Mouse (Mus musculus) adrenal gland, postnatal 4 days (tissue): Measurements from ENCODE around the gene Arap1. TPM values are rescaled to one million over a fixed set of nuclear protein-coding genes. Genes with fewer than 3 reads are reported as not detected.
A peak's percentile ranks its signal among the peaks of the same experiment; 100 is the strongest.

ENCODE experiments used
- DNase-seq, 2 experiments: peaks; one replicate each; pipeline ENCODE4 v3.0.0; 2021 to 2022; ENCODE audit warnings: low spot score in 2 of 2, mixed read lengths in 2 of 2
- long read RNA-seq, 2 experiments: library from polyadenylated mRNA; stranded (forward); transcript quantifications; one replicate each; pipeline ENCODE4 v2.0.0; 2021
- total RNA-seq, 2 experiments: library from RNA; stranded (reverse); gene quantifications; 2 replicates each; pipeline ENCODE4 v1.2.3; 2021

Arap1 gene
- total RNA-seq: 100 to 1,000 TPM in 1 of 2 experiments, 10 to 100 TPM in 1; 76.3 to 102 TPM
- long read RNA-seq, experiment 1, full-length matches to known transcripts: 14 of 39 reads
- long read RNA-seq, experiment 1, partial matches to known transcripts: 14 of 39 reads
- long read RNA-seq, experiment 1, other reads (novel, unspliced or antisense): 11 of 39 reads
- long read RNA-seq, experiment 2, full-length matches to known transcripts: 43 of 84 reads
- long read RNA-seq, experiment 2, partial matches to known transcripts: 22 of 84 reads
- long read RNA-seq, experiment 2, other reads (novel, unspliced or antisense): 19 of 84 reads

DNA sequence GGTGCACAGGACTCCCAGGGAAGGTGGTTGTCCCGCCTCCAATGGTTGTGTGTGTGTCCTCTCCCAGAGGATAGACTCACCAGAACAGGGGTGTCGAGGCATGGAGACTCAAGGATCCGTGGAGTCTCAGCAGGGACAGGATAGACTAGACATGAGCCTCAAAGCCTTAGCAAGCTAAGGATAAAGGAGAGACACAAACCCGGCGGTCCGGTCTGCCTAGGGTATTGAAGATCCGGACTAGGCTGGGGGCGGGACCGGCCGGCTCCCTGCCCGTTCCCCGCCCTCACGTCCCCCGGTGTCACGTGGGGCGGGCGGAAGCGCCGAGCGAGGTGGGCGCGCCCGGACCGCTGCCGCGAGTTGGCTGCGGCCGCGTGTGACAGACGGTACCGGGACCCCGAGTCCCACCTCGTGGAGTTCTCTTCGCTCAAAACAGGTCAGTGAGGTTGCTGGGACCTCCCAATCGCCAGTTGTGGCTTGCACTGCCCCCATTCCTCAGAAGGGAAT is at the start of gene Arap1:
TSS of gene Arap1 (plus strand) at position 301 of the 504 bp plus-strand sequence.
- DNase-seq: no peak

DNA sequence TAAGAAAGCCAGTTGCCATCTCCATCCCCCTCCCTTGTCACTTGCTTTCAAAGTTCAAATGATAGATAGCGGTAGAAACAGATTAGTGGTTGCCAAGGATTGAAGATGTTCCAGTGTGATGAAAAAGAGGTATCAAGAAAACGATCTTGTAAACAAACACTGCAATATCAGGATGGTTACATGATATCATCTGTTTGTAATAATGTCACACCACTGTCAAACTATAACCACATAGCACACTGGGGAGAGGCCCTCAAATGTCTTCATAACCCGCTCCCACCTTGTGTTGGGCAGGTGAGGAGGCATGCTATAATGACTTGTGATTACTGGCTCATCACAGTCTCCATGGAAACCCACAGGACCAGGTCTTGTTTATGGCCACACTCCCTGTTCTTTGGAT is 49.5 kb upstream of the Arap1 start:
- no peak for DNase-seq

DNA sequence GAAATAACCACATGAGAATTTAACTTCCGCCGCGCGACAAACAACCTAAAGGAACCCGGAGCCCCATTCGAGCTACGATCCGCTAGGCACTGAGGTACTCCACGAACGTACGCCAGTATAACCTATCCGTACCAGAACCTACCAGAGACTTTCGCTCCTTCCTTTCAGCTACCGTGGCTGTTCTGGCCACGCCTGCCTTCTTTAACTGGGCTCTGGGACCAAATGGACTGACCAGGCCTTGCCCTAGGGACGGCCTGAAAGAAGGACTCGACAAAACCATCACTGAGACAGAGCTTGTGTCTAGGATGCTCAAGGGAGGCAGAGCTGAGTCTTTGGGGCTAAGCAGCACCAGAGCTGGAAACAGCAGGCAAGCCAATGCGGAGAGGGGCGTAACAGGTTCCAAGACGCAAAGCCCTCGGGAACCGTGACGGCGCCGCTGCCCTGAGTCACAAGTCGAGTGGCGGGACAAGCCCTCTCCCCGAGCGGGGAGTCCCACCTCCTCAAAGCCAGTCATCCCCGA is 46.4 kb upstream of the Arap1 start:
- no peak for DNase-seq

DNA sequence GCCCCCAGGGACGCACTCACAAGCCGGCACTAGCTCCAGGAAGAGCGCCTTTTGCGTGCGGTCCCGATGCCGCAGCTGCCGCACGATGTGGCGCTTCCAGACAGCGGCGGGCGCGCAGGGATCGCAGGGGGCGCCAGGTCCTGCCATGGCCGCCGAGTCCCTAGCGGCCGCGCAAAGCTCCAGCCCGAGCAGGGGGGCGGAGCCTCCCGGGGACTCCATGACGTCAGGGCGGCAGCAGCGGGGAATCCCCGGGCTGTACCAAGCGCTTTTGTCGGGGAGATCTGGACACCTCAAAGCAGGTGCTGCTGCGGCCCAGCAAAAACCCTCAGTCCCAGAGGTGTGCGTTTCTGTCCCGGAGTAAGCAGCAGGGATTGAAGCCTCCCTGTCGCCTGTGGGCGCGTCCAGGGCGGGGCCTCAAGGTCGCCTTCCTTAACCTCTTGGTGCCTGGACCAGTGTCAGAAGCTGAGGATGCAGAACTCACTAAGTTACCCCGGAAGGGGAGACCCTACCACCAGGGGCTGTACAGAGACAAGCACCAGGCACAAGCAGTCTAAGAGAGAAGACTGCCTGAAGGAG is 45.9 kb upstream of the Arap1 start, which contains the start of gene Atg16l2:
TSS of gene Atg16l2 (minus strand) at position 371 of the 576 bp plus-strand sequence.
- peak; percentile 74 to 89 for DNase-seq

DNA sequence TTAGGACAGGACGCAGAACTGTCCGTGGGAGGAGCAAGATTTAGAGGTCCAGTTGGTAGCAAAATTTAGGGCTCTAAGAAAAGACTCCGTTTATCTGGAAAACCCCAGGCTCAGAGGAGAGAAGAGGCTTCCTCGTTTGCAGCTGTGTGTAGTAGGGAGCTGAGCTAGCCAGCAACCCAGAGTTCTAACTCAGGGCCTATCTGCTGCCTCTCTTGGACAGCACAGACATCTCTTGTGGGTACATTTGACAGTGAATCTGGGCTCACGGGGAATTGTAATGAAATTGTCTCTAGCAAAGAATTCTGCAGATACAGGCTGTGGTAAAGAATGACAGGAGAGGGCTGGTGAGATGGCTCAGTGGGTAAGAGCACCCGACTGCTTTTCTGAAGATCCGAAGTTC is 45.2 kb upstream of the Arap1 start:
- DNase-seq: no peak

DNA sequence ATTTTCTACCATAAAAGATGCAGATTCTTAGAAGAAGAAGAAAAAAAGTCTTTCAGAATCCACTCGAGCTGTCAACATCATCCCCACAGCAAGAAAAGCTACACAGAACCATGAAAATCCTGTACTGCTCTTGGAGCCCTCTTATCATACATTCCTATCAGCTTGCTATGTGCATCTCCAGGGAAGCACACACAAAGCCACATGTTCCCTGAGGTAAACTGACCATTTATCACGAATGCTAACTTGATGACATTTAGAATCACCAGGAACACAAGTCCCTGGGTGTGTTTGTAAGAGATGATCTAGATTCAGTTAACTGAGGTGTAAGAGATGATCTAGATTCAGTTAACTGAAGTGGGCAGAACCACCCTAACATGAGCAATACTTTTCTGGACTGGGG is 41.0 kb upstream of the Arap1 start:
- DNase-seq: no peak

DNA sequence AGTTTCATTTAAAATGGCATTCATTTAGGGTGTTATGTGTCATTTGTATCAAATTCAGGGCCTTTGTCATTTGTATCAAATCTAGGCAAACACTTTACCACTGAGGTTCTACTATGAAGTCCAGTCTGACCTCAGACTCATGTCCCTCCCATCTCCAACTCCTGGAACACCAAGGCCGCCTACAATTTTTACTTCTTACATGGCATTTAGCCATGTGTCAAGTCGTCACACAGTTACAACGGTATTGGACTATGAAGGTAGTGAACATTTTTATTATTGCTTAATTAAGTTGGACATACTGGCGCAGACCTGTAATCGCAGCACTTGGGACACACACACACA is 37.9 kb upstream of the Arap1 start:
- no peak for DNase-seq

DNA sequence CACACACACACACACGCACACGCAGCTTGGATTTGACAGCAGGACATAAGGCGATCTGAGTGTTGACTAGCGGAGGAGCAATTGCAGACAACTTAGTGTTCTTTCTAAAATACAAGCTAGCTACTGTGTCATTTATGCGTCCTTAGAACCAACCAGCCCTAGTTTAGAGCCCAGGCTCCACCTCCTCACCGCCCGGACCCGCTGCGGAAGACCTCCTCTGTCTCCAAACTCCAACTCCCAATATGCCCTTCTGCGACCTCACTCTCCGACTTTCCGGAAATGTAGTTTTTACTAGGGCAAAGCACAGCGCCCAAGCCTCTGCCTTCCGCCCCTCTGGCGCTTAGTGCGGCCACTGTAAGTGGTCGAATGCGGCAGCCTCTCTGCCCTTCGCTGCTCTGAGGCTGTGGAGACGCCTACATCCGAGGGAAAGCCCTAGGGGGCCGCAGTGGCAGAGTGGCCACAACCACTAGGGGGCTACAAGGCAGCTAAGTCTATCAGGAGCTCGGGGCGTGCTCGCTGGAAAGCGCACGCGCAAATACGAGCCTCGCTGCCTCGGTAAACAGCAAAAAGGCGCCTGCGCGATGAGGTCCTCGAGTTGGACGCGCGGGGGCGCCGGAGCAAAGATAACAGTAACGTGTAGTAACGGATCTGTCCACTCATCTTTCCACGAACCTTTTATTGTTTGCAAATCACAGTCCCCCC is 37.4 kb upstream of the Arap1 start:
- peak; percentile 87 to 95 for DNase-seq

DNA sequence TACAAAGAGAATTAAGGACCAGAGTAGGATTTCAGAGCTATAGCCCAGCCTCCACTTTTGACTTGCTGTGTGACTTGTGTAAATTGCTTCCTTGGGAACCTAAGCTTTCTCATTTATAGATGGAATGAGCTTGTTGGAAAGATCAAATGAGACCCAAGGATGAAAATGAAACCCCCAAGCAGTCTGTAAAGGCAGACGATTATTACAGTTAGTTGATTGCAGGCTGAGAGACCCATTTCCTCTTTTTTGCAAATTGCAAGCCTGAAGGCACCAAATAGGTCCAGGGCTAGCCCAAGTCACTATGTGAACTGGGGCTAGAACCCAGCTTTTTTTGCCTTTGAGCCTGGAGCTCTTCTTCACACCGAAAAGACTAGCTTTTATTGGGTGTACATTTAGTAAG is 36.8 kb upstream of the Arap1 start:
- no peak for DNase-seq

DNA sequence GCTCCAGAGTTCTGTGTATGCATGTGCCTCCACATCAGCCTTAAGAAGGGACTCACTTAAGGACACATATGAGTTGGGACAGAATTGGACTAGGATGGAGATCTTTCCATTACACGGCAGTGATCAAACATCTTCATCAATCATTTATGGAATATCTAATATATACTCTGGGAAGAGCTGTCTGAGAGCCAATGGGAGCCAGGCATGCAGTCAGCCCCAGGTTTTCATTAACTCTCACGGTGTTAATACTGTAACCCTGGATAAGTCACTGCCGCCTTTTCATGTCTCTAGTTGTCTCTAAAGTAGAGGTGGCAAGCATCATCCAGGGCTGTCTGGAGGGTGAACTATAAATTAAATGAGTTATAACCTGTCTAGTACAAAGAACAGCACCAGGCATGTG is 34.8 kb upstream of the Arap1 start:
- no peak for DNase-seq

DNA sequence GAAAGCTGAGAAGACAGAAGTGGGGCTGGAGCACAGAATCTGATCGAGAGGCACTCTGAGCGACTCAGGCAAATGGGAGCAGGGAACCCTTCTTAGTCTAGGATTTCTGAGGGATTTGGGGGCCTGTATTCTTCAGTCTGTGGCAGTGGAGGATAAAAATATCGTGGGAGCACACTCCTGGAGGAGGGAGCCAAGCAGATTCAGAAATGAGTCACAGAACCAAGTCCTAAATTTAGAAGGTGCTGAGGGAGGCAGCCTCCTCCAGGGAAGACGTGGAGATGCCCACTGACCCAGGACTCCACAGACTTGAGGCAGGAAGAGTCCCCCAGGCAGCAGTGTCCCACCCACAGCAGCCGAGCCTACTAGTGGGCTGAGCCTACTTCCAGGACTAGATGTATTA is 33.5 kb upstream of the Arap1 start:
- DNase-seq: no peak

DNA sequence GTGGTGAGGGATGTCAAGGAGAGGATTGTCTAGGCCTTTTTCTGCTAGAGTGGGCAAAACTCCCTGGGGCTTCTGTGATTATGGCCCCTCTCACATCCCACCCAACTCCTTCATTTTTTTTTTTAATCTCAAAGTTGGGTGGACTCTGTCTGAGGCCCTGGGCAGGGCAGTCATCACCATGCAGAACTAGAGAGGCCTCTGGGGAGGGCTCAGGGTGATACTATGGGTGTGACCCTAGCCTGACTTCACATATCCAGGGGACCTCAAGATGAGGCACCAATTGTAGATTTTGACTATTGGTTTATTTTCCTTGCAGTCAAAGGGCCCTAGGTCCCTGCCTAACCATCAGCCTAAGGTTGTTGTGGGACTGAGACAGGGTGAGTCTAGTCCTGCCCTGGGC is 32.2 kb upstream of the Arap1 start:
- no peak for DNase-seq

DNA sequence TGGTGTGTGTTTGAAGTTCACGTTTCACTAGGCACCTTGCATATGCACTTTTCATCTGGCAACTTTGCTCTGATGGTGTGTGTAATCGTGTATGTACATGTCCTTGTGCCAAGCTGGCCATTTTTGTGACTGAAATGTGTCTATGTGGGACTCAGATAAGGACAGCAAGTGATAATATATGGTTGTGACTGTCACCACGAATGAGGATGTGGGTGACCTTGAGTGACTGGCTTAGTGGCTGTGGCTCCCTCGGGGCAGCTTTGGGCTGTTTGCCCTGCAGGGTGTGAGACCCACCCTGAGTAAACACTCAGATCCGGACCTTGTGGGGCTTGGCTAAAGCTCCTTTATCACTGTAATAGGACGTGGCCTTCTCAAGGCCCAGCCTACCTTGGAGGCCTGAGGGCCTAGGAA is 31.3 kb upstream of the Arap1 start:
- DNase-seq: no peak

DNA sequence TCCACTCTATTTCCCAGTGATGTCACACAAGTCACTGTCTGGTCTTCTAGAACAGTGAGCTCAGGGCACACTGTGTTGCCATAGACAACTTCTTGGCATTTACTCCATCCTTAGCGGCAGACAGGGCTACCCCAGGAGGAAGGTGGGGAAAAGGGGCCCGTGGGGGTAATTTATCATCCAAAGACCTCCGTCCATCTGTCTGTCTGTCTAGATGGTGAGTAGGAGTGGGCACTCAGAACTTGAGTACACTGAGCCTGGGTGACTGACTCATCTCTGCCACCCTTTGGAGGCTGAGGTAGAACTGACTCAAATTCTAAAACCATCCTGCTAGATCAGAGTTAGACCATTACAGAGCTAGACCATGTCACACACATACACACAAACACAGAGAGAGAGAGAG is 30.9 kb upstream of the Arap1 start, which contains the start of gene Stard10:
TSS of gene Stard10 (plus strand) at position 73 of the 400 bp plus-strand sequence.
- DNase-seq: no peak

DNA sequence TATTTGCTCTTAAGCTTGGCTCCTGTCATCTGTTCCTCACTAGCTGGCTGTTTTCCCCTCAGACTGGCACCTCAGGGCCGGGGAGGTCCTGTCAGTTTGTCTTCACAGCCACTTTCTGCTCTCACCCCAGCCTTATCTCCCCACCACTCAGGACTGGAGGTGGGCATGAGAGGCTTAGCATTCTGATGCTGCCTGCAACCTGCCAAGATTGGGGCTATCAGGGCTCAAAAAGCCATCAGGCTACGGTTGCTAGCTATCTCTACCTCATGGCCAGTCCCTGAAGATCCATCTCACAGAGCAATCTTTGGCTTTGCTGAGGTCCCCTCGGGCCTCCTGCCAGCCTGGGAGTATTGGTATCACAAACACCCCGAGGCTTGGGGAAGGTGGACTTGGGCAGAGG is 29.0 kb upstream of the Arap1 start:
- DNase-seq: no peak

DNA sequence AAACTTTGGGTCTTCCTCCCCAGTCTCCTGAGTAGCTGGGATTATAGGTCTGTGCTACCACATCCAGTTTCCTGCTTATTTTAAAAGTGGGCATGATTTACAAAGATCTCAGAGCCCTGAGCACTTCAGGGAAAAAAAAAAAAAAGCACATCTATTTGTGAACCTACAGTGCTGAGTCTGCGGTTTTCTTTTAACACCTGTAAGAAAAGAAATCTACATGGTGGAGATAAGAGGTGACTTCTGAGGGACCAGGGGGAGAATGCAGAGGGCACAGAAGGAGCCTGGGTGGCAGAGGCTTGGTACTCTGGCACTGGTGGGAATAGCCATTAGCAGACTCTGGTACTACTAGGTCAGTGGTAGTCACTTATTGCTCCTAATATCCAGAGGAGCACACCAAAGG is 28.1 kb upstream of the Arap1 start:
- DNase-seq: no peak

DNA sequence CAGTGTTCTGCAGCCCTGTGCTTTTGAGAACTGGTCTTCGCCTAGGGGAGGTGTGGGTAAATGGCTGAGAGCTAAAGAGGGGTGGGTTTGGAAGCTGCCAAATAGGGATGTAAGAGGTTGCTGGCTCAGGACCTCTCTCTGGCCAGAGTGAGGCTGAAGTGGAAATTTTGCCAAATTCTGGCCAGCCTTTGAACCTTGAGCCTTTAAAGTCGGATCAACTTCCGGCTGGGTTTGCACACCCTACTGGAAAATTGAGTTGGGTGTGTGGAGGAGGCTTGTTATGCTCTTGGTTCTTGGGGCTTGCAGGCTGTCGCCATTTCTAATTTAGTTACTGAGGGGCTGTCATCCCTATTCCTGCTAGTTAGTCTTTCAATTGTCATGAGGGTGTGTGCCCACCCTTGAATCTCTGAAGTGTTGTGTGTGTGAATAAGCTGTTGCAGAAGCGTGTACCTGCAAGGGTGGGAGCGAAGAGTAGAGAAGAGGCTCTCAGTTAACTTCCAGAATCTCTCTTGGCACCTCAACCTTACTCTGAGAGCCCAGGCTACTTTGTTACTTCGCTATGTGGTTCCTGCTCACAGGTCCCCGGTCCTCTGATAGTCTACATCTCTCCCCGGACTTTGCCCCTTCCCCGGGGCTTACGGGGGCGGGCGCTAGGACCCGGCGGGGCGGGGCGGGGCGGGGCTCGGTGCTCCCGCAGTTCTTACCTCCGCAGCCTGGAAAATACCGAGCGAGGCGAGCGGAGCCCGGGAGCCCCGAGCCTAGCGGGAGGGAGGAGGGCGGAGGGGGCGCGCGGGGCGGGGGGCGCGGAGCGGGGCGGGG is 27.3 kb upstream of the Arap1 start:
- no peak for DNase-seq

DNA sequence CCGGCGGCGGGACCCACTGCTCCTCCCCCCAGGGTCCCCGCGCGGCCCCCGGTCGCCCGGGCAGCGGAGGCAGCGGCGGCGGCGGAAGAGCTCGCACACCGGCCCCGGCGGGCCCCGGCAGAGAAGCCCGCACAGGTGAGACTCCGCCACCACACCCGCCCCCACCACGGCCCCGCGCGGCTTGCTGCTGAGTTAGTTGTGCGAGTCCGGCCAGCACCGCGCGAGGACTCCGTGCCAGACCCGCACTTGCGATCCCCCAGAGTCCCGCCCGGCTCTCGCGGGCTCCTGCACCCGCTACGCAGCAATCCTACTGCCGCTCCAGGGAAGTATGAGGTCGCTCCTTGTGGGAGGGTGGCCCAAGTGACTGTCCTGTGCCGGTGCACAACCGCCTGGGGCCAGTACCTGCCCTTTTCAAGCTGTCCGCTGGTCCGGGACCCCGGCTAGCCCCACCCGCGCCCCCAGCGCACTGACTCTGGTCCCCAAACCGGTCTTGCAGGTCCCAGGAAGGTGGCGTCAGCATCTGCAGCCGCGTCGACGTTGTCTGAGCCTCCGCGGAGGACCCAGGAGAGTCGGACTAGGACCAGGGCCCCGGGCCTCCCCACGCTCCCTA is 26.5 kb upstream of the Arap1 start:
- peak in 1 of 2 experiments; percentile 21 for DNase-seq

DNA sequence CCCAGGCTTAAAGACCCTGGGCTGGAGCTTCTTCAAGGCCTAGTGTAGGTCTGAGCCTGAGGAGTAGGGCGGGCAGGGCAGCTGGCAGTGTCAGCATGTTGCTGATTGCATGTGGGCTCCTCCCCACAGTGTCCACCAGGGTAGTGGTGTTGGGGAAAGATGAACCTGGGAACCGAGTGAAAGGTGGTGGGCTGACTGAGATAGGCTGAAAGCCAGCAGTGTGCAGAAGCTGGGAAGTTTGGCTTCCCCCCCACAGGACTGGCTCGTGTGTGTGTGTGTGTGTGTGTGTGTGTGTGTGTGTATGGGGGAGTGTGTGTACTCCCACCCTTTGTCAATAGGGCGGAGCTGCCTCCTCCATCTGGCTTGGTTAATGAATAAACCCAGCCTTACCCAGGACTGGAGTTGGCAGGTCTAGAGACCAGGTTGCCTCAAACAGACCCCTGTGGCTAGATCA is 24.7 kb upstream of the Arap1 start:
- DNase-seq: no peak

DNA sequence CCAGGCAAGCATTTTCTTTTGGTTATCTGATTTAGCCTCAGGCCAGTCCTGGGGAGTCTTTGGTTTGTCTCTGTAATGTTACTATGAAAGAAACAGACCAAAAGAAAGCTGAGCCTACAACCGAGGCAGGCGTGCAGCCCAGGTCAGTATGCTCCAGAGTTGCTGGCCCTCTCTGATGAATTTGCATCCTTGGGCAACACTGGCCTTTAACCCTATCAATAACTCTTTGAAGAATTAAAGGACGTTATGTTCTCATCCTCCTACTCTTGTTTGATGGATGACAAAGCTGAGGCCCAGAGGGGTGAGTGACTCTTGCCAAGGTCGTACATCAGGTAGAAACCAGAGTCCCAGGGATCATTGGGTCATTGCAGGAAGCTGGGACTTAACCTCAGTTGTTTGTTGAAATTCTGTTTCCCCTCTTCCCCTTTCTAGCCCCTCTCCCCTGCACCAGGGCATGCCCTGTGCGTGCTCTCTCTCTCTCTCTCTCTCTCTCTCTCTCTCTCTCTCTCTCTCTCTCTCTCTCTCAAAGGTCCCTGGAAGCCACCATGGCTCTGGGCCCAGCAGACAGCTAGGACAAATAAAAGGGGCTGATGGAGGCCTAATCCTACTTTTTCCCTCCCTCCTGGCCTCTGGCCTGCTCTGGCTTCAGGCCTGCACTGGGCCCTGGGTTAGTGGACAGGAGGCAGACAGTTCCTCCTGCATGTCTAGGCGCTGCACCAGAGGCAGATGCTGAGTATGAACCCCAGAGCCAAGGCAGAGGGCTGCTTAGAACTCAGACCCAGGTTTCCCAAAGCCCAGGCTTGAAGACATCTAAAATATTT is 23.5 kb upstream of the Arap1 start:
- DNase-seq: no peak
